Mouse (Mus musculus) myocyte (in vitro differentiated cells): ENCODE results near the gene Clec10a.

ENCODE experiments used
- CEBPB ChIP-seq: IDR thresholded peaks from 2 replicates; pipeline ENCODE4 v1.6.1; 2011; ENCODE audit warnings: mild to moderate bottlenecking, moderate library complexity; ENCODE audit not compliant: poor library complexity, insufficient read depth, severe bottlenecking
- E2F4 ChIP-seq: IDR thresholded peaks from one replicate; pipeline ENCODE4 v1.6.1; 2011; ENCODE audit warnings: mild to moderate bottlenecking, control low read depth, moderate library complexity; ENCODE audit not compliant: insufficient read depth
- MAX ChIP-seq: IDR thresholded peaks from one replicate; pipeline ENCODE4 v1.6.1; 2011; ENCODE audit warnings: low read depth, mild to moderate bottlenecking, control low read depth
- MYOG ChIP-seq, 3 experiments: IDR thresholded peaks; one replicate each; pipeline ENCODE4 v1.6.1; 2011; ENCODE audit warnings: control low read depth in 2 of 3, low read depth in 2 of 3, mild to moderate bottlenecking in 2 of 3; ENCODE audit not compliant: insufficient read length in 2 of 3, control insufficient read depth in 1 of 3, insufficient read depth in 1 of 3
- POLR2A ChIP-seq: IDR thresholded peaks from one replicate; pipeline ENCODE4 v1.6.1; 2011; ENCODE audit warnings: low read depth, mild to moderate bottlenecking, control low read depth, moderate library complexity; ENCODE audit not compliant: insufficient read length
- TCF12 ChIP-seq: IDR thresholded peaks from one replicate; pipeline ENCODE4 v1.6.1; 2011; ENCODE audit warnings: mild to moderate bottlenecking, control low read depth; ENCODE audit not compliant: poor library complexity, insufficient read depth, severe bottlenecking
- TCF3 ChIP-seq: IDR thresholded peaks from one replicate; pipeline ENCODE4 v1.6.1; 2011; ENCODE audit warnings: low read depth, control low read depth; ENCODE audit not compliant: insufficient read length
- USF1 ChIP-seq: IDR thresholded peaks from one replicate; pipeline ENCODE4 v1.6.1; 2011; ENCODE audit warnings: low read depth, mild to moderate bottlenecking, control low read depth, moderate library complexity

GRCm38 (mm10) chr11:70151072-70151471, 4.9 kb upstream of the Clec10a start:
- TF ChIP-seq POLR2A, result no peak
- no peak for TF ChIP-seq CEBPB
- TF ChIP-seq MYOG (IDR thresholded peaks at IDR 0.05; ENCODE audit: control insufficient read depth in 1 of 3, insufficient read depth in 1 of 3, insufficient read length in 2 of 3, low read depth in 2 of 3), result no peak
- no peak for TF ChIP-seq USF1
- TF ChIP-seq MAX, result no peak
- TF ChIP-seq TCF3, result no peak
- TF ChIP-seq E2F4, result no peak
- no peak for TF ChIP-seq TCF12
